Mouse (Mus musculus) kidney, adult 2 months (tissue): ENCODE results near the gene Cbr2. TPM values are rescaled to one million over a fixed set of nuclear protein-coding genes. Genes with fewer than 3 reads are reported as not detected.

Experiments
- DNase-seq: peaks from one replicate; pipeline ENCODE4 v3.0.0; 2021
- H3K27ac ChIP-seq: fragments of 200-500 bp; 2 replicates; pipeline ENCODE4 v1.5.1; 2012; ENCODE audit warnings: low read depth, low read length, control low read depth, inconsistent platforms; ENCODE audit not compliant: insufficient read depth
- H3K27me3 ChIP-seq: fragments of 200-500 bp; replicated peaks from 2 replicates; pipeline ENCODE4 v1.6.1; 2012; ENCODE audit warnings: mild to moderate bottlenecking, moderate library complexity, low read length, inconsistent platforms; ENCODE audit not compliant: control insufficient read depth, insufficient read depth
- H3K36me3 ChIP-seq: fragments of 200-500 bp; 2 replicates; pipeline ENCODE4 v1.6.1; 2012; ENCODE audit warnings: mild to moderate bottlenecking, moderate library complexity, low read length, inconsistent platforms; ENCODE audit not compliant: control insufficient read depth, insufficient read depth
- H3K4me1 ChIP-seq: fragments of 200-500 bp; 2 replicates; pipeline ENCODE4 v1.6.1; 2011; ENCODE audit warnings: low read length; ENCODE audit not compliant: control insufficient read depth, insufficient read depth
- H3K4me3 ChIP-seq: fragments of 200-500 bp; 2 replicates; pipeline ENCODE4 v1.5.1; 2011; ENCODE audit warnings: mild to moderate bottlenecking, low read depth, low read length, control low read depth; ENCODE audit not compliant: insufficient read depth
- CTCF ChIP-seq: fragments of 200-500 bp; conservative IDR thresholded peaks from 2 replicates; pipeline ENCODE4 v1.5.1; 2011; ENCODE audit warnings: low read depth, mild to moderate bottlenecking, control low read depth, low read length, moderate library complexity, mixed read lengths; ENCODE audit not compliant: insufficient read depth, insufficient read length
- POLR2A ChIP-seq: fragments of 200-500 bp; IDR thresholded peaks from one replicate; pipeline ENCODE4 v1.6.1; 2011; ENCODE audit warnings: low read depth, low read length, control low read depth
- WGBS: fragments of 180-500 bp; shearing (Covaris S2); methylation state at CpG from one replicate; pipeline ENCODE4 v1.1.7; 2018; 5-methylcytosine and 5-hydroxymethylcytosine counted together
- polyA plus RNA-seq: library from polyadenylated mRNA; depleted of rRNA; stranded (reverse); fragments of >200 nt; gene quantifications from 2 replicates; pipeline ENCODE4 v1.2.3, GENCODE M21; 2012

Cbr2 gene
- polyA plus RNA-seq, 1 experiment, result 31.3 TPM

DNA sequence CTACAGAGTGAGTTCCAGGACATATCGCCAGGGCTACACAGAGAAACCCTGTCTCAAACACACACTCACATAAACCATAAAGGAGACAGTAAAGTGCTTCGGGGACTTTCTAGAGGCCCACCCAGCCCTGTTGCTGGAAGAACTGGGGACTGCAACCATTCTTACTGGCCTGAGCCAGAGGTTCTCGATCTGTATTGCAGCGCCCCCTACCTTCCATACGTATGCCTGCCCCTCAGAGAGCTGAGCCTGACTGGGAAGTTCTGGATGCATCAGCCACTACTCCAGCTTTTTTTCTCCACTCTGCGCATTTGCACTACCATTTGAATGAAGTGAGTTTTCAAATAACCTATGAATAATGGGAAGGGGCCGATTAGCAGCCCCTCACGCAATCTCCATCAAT is 17.5 kb upstream of the Cbr2 start:
- TF ChIP-seq CTCF, result peak; percentile 73
- TF ChIP-seq POLR2A, result no peak
- no peaks in the 10 kb centered on the region for H3K27me3 ChIP-seq
- no peak overlapping the region for H3K27ac ChIP-seq
- 68% methylated on average over 8 of the region's 8 CpGs for WGBS
- no peak overlapping the region for H3K4me3 ChIP-seq
- H3K36me3 ChIP-seq, result no peaks in the 10 kb centered on the region
- 0 out of 2 replicates have a peak, but pooled peaks cover 4% of the 10 kb centered on the region for H3K4me1 ChIP-seq
- peak; percentile 57 for DNase-seq

DNA sequence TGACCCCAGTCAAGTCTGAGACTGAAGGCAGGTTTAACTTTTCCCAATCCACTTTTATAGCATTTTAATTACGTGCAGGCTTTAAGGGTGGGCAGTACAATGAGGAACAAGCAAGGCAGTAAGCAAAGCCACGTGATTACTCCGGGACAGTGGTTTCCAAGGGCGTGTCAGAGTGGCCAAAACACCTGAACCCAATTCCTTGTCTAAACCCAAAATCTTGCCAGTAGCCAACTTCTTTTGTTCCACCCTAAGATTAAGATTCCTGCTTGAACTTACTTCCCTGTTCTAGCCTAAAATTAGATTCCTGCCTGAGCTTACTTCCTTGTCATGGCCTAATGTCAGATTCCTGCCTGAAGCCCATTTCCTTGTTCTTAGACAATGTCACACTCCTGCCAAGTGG is 16.1 kb upstream of the Cbr2 start:
- no peak overlapping the region for H3K4me3 ChIP-seq
- H3K27ac ChIP-seq, result peak overlapping the region; percentile 75
- no peaks in the 10 kb centered on the region for H3K27me3 ChIP-seq
- no peaks in the 10 kb centered on the region for H3K36me3 ChIP-seq
- DNase-seq, result peak; percentile 38
- 0 out of 2 replicates have a peak, but pooled peaks cover 4% of the 10 kb centered on the region for H3K4me1 ChIP-seq
- 61% methylated on average over 4 of the region's 4 CpGs for WGBS
- TF ChIP-seq CTCF, result no peak
- TF ChIP-seq POLR2A, result no peak

GRCm38 (mm10) chr11:120744121-120744701 is 12.3 kb upstream of the Cbr2 start:
- no peak overlapping the region for H3K4me3 ChIP-seq
- H3K27ac ChIP-seq, result no peak overlapping the region
- no peaks in the 10 kb centered on the region for H3K36me3 ChIP-seq
- H3K27me3 ChIP-seq, result no peaks in the 10 kb centered on the region
- no peak for TF ChIP-seq POLR2A
- no peak for TF ChIP-seq CTCF
- 74% methylated on average over 7 of the region's 7 CpGs for WGBS
- H3K4me1 ChIP-seq, result 0 out of 2 replicates have a peak, but pooled peaks cover 4% of the 10 kb centered on the region
- no peak for DNase-seq

DNA sequence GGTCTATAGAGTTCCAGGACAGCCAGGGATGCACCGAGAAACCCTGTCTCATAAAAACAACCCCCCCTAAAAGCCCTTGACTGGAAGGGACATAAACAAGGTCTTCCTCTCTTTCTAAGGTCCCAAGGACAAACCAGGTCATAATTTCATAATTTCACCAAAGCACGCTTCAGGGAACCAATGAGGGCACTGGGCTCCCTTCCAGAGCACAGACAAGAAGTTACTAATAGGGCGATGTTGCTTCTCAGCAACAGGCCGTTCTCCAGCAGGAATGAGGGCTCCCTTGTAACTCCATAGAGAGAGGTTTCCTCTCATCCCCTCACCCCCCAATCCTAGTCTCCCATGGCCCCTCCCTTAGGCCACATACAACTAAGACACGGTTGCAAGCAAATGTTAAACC is 9.1 kb upstream of the Cbr2 start:
- Histone ChIP-seq H3K27ac (no peak overlapping the region), H3K4me1 (no peaks in the 10 kb centered on the region), H3K27me3 (no peaks in the 10 kb centered on the region), H3K4me3 (no peak overlapping the region), H3K36me3 (no peaks in the 10 kb centered on the region)
- DNase-seq, result no peak
- WGBS, result 91% methylated on average over 5 of the region's 5 CpGs
- no peak for TF ChIP-seq CTCF
- no peak for TF ChIP-seq POLR2A

DNA sequence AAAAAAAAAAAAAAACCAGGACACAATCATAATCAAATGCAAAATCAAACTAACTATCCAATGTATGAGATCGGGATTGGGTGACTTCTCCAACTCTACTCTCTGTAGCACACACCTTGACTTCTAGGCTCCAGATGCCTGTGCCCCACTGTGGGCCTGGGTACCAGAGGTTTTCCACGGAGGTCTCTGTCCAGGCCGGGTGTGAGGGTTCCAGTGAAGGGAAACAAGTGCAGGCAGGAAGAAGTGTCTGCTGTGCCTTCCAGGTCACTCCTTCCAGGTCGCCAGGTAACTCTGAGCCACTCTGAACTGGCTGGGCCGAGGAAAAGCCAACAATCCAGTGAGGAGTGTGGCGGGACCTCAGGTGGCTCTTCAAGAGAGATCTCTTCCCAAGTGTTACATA is 4.5 kb upstream of the Cbr2 start:
- H3K27me3 ChIP-seq, result no peaks in the 10 kb centered on the region
- no peaks in the 10 kb centered on the region for H3K36me3 ChIP-seq
- no peak overlapping the region for H3K4me3 ChIP-seq
- H3K27ac ChIP-seq, result no peak overlapping the region
- DNase-seq, result no peak
- WGBS, result 79% methylated on average over 6 of the region's 6 CpGs
- no peak for TF ChIP-seq CTCF
- TF ChIP-seq POLR2A, result no peak
- peaks cover 8% of the 10 kb centered on the region; the same call in 1 of the 2 replicates for H3K4me1 ChIP-seq

DNA sequence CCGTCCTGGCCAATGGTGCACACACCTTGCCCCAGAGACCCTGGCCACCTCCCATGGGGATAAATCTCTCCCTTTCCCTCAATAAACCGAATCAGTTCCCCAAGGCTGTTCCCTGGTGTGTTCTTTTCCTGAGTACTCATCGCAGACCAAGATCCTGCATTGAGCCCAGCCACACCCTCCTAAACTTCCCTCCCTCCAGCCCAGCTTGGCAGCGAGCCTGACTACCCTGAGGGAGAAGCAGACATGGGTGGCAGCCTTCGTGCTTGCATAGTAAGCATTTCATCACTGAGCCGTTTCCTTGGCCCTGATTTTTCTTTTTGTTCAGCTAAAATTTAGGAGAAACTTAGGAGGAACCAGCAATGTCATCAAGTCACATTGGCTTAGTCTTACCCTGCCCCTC is 1.6 kb upstream of the Cbr2 start:
- Histone ChIP-seq H3K36me3 (no peaks in the 10 kb centered on the region), H3K4me1 (peaks cover 8% of the 10 kb centered on the region; the same call in 1 of the 2 replicates), H3K27ac (no peak overlapping the region), H3K4me3 (no peak overlapping the region), H3K27me3 (no peaks in the 10 kb centered on the region)
- DNase-seq, result peak; percentile 76
- WGBS, result 20% methylated on average over 6 of the region's 6 CpGs
- no peak for TF ChIP-seq CTCF

DNA sequence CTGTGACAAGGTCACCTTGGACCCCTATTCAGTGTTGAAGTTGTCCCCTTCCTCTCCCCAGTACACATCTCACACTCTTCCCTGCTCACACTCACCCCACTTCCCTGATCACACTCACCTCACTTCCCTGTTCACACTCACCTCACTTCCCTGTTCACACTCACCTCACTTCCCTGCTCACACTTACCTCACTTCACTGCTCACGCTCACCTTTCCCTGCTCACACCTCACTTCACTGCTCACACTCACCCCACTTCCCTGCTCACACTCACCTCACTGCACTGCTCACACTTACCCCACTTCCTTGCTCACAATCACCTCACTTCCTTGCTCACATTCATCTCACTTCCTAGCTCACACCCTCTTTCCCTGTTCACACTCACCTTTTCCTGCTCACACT is 519 bp downstream of the Cbr2 start:
- Histone ChIP-seq H3K4me1 (peaks cover 8% of the 10 kb centered on the region; the same call in 1 of the 2 replicates), H3K36me3 (no peaks in the 10 kb centered on the region), H3K27ac (no peak overlapping the region), H3K4me3 (no peak overlapping the region), H3K27me3 (no peaks in the 10 kb centered on the region)
- WGBS, result 100% methylated on average over 1 of the region's 1 CpGs
- no peak for DNase-seq
- TF ChIP-seq POLR2A, result no peak
- no peak for TF ChIP-seq CTCF
